Mouse (Mus musculus) embryonic facial prominence, embryonic 11.5 days (tissue): ENCODE data around the gene Prm3. TPM values are rescaled to one million over a fixed set of nuclear protein-coding genes. Genes with fewer than 3 reads are reported as not detected.
"Not testable (repeated sequence)": the region's sequence is repeated elsewhere in the genome, so short reads cannot be mapped to it uniquely, and the experiment has no call there.

Source experiments
- ATAC-seq: fragments of 200-750 bp; cut with Nextera tagmentation; replicated peaks from 2 replicates; pipeline ENCODE4 v1.8.0; 2017; ENCODE audit warnings: low read depth; ENCODE audit not compliant: insufficient number of reproducible peaks, low FRiP score, low TSS enrichment
- DNase-seq: peaks from one replicate; pipeline ENCODE4 v3.0.0-alpha.2; 2015; ENCODE audit warnings: low spot score
- H3K27ac ChIP-seq: fragments of 300-500 bp; sonication (generic); replicated peaks from 2 replicates; pipeline ENCODE4 v1.5.1; 2014; ENCODE audit warnings: mild to moderate bottlenecking, low read depth, low read length, control low read depth
- H3K27me3 ChIP-seq: fragments of 300-500 bp; sonication (generic); 2 replicates; pipeline ENCODE4 v1.6.1; 2014; ENCODE audit warnings: mild to moderate bottlenecking, low read length, moderate library complexity, mixed read lengths; ENCODE audit not compliant: control insufficient read depth, insufficient read depth
- H3K36me3 ChIP-seq: fragments of 300-500 bp; sonication (generic); replicated peaks from 2 replicates; pipeline ENCODE4 v1.6.1; 2014; ENCODE audit warnings: low read depth, mild to moderate bottlenecking, low read length, moderate library complexity, mixed read lengths; ENCODE audit not compliant: control insufficient read depth, insufficient read depth
- H3K4me1 ChIP-seq: fragments of 300-500 bp; sonication (generic); 2 replicates; pipeline ENCODE4 v1.6.1; 2014; ENCODE audit warnings: low read length, mixed read lengths; ENCODE audit not compliant: control insufficient read depth, insufficient read depth
- H3K4me2 ChIP-seq: fragments of 300-500 bp; sonication (generic); 2 replicates; pipeline ENCODE4 v1.6.1; 2014; ENCODE audit warnings: low read depth, mild to moderate bottlenecking, control low read depth, low read length, moderate library complexity
- H3K4me3 ChIP-seq: fragments of 300-500 bp; sonication (generic); 2 replicates; pipeline ENCODE4 v1.5.1; 2014; ENCODE audit warnings: low read depth, low read length, control low read depth
- H3K9ac ChIP-seq: fragments of 300-500 bp; sonication (generic); replicated peaks from 2 replicates; pipeline ENCODE4 v1.6.1; 2014; ENCODE audit warnings: mild to moderate bottlenecking, control low read depth, low read length
- H3K9me3 ChIP-seq: fragments of 300-500 bp; sonication (generic); replicated peaks from 2 replicates; pipeline ENCODE4 v1.6.1; 2016; ENCODE audit warnings: mild to moderate bottlenecking, low read length, inconsistent platforms, mixed read lengths; ENCODE audit not compliant: control insufficient read depth
- whole genome bisulfite sequencing: fragments of 180-500 bp; shearing (Covaris S2); extraction: QIAGEN DNeasy Blood & Tissue Kit; methylation state at CpG from one replicate; pipeline ENCODE4 v1.1.7; 2014; 5-methylcytosine and 5-hydroxymethylcytosine counted together
- polyA plus RNA-seq: library from polyadenylated mRNA; unstranded; fragments of >200 nt; fragmentation: Nextera tagmentation; extraction: Ambion mirVana; gene quantifications from 2 replicates; pipeline ENCODE4 v1.2.1, GENCODE M21; 2014

Gene Prm3
- polyA plus RNA-seq, 1 experiment from 2014 or later, result not detected

DNA sequence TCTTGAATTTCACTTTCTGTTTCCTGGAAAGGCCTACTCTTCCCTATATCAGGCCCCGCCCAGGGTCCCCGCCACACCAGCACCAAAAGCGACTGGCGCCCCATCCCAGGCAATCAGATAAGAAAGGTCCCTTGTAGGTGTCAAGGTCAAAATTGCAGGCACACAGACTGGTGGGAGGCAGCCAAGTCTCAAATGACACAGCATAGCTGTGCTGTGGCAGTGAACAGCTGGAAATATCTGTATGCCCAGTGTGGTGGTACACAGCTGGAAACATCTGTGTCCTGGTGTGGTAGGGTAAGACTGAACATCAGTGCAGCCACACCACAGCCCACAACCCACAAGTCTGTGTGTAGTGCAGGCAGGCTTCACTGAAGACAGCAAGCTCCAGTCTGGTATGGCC, 24.1 kb upstream of the Prm3 start:
- no peak for ATAC-seq
- Histone ChIP-seq H3K9ac (no peak overlapping the region), H3K27me3 (no peaks in the 10 kb centered on the region), H3K4me3 (no peak overlapping the region), H3K4me1 (no peaks in the 10 kb centered on the region), H3K36me3 (no peaks in the 10 kb centered on the region), H3K4me2 (no peak overlapping the region), H3K9me3 (no peaks in the 10 kb centered on the region), H3K27ac (no peak overlapping the region)
- 80% methylated on average over 4 of the region's 4 CpGs for WGBS
- DNase-seq, result no peak

DNA sequence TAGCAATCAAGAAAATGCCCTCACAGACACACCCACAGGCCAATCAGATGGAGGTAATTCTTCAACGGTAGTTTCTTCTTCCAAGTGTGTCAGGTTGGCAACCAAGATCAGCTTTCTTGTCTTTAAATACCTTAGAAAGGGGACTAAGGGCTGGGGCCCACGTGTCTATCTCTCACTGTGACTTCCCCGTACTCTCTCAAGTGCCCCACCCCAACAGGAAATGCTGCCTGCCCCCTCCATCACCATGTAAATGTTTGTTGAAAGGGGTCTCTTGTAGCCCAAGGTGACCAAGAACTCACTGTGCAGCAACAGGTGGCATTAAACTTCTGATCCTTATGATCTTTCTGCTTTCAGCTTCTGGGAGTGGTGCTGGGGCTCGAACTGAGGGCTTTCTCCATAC, 23.0 kb upstream of the Prm3 start:
- no peaks in the 10 kb centered on the region for H3K4me1 ChIP-seq
- H3K27ac ChIP-seq, result no peak overlapping the region
- H3K9ac ChIP-seq, result no peak overlapping the region
- no peaks in the 10 kb centered on the region for H3K27me3 ChIP-seq
- H3K4me2 ChIP-seq, result no peak overlapping the region
- no peaks in the 10 kb centered on the region for H3K9me3 ChIP-seq
- DNase-seq, result no peak
- WGBS, result 79% methylated on average over 4 of the region's 4 CpGs
- ATAC-seq, result no peak
- H3K4me3 ChIP-seq, result no peak overlapping the region
- no peaks in the 10 kb centered on the region for H3K36me3 ChIP-seq

DNA sequence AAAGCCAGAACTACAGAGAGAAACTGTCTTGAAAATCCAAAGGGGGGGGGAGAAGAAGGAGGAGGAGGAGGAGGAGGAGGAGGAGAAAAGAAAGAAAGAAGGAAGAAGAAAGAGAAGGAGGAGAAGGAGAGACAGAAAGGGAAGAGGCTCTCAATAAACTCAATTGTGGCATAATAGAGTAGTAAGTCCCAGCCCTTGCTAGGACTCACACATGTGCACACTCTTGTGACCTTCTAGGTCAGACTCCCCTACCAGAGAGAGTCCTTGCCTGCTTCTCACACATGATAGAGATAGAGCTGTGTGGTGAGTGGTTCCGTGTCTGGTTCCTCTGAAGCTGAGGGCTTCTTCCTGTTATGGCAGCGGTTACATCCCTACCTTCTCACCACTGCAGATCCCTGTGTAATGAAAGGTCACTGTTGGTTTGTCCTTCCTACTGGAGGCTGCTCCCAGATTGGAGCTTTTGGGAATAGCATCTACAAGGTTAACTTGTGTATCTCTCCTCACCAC, 22.2 kb upstream of the Prm3 start, which contains the start of gene Gm11172:
Gm11172 (plus strand) TSS at position 51 of the 507 bp plus-strand sequence.
- Histone ChIP-seq H3K27ac (no peak within 1 kb of the TSS), H3K4me2 (no peak within 1 kb of the TSS), H3K36me3 (no peaks in the 10 kb centered on the region), H3K27me3 (no peaks in the 10 kb centered on the region), H3K4me3 (no peak within 1 kb of the TSS), H3K4me1 (no peaks in the 10 kb centered on the region), H3K9me3 (no peaks in the 10 kb centered on the region), H3K9ac (no peak within 1 kb of the TSS)
- ATAC-seq, result no peak
- no peak for DNase-seq
- 96% methylated on average over 2 of the region's 2 CpGs for WGBS

DNA sequence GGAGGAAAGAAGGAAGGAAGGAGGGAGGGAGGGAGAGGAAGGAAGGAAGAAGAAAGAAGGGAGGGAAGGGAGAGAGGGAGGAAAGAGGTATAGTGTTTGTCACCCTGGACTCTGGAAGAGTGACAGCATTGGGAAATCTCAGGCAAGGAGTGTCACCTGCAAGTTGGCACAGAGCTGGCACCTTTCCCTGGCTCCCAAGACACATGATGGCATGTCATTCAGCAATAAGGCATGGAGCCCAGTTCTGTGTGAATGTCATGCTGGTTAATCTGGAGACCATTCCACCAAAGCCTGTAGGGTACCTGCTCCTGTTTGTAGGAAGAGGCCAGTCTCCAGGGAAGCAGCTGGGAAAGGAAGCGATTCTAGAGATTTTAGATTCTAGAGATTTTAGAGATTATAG, 19.7 kb upstream of the Prm3 start:
- no peaks in the 10 kb centered on the region for H3K4me1 ChIP-seq
- DNase-seq, result no peak
- H3K27me3 ChIP-seq, result no peaks in the 10 kb centered on the region
- H3K4me2 ChIP-seq, result no peak overlapping the region
- H3K36me3 ChIP-seq, result no peaks in the 10 kb centered on the region
- no peak for ATAC-seq
- 96% methylated on average over 1 of the region's 1 CpGs for WGBS
- no peak overlapping the region for H3K9ac ChIP-seq
- H3K27ac ChIP-seq, result no peak overlapping the region
- no peaks in the 10 kb centered on the region for H3K9me3 ChIP-seq
- no peak overlapping the region for H3K4me3 ChIP-seq

DNA sequence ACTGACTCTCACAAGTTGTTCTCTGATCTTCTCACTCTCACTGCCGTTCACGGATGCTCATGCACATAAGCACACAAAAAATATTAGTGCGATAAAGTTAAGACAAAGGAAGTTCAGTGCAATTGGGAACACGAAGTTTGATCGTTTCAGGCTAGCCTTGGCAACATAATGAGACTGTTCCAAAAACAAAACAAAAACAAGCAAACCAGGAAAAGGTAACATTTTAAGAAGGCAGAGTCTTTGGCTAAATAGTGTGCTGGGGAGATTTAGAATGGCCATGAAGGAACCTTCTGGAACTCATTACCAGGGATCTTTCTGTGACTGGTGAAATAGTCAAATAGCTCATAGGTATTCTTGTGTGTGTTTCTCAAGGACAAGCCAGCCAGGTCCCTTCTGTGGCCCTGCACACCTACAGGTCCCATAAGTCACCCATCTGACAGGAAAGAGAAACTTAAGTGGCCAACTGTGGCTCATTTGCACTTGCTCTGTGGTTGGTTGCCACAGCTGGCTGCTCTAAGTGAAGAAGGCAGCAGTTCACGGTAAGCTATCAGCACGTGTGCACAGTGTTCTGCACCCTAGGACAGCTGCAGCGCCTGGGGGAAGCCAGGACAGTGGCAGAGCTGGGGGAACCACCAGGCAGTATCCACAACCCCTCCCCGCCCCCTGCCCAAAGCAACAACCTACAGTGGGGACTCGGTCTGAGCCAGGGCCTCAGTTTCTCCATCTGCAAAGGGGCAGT, 15.2 kb upstream of the Prm3 start, which contains the start of gene Prm1:
Prm1 (minus strand) TSS at position 51 of the 739 bp plus-strand sequence.
- Histone ChIP-seq H3K36me3 (no peaks in the 10 kb centered on the region), H3K9me3 (no peaks in the 10 kb centered on the region), H3K4me2 (no peak within 1 kb of the TSS), H3K4me1 (no peaks in the 10 kb centered on the region), H3K27ac (no peak within 1 kb of the TSS), H3K9ac (no peak within 1 kb of the TSS), H3K4me3 (no peak within 1 kb of the TSS), H3K27me3 (no peaks in the 10 kb centered on the region)
- 74% methylated on average over 10 of the region's 10 CpGs for WGBS
- DNase-seq, result no peak
- ATAC-seq, result no peak

DNA sequence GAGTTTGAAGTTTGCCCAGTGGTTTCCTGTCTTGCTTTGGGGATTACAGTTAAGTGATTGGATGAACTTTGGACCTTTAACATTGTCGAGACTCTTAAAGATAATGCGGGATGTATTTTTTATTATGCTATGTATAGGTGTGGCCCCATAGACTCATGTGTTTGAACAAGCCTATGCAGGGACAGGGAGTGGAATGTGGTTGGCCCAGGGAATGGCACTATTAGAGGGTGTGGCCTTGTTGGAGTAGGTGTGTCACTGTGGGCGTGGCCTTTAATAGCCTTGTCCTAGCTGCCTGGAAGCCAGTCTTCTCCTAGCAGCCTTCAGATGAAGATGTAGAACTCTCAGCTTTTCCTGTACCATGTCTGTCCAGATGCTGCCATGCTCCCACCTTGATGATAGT, 11.7 kb upstream of the Prm3 start:
- H3K4me3 ChIP-seq, ATAC-seq, H3K4me2 ChIP-seq, H3K9ac ChIP-seq, H3K4me1 ChIP-seq, H3K27ac ChIP-seq, DNase-seq, H3K27me3 ChIP-seq, H3K36me3 ChIP-seq, H3K9me3 ChIP-seq: not testable (repeated sequence)
- WGBS, result 88% methylated on average over 3 of the region's 3 CpGs

DNA sequence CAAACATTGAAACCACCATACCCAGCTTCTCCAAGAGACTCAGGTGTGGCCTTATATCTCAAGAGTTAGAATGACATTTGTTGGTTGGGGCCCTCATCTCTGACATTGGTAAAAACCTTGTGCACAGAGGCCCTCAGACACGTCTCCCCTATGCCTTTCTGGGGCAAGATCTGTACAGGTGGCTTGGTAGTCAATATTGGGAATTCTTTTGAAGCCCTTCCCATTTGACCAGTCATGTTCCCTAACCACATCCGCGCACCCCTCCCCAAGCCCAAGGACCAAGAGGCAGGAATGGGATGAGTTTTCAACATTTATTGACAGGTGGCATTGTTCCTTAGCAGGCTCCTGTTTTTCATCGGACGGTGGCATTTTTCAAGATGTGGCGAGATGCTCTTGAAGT, 5.3 kb upstream of the Prm3 start, which contains the start of gene Prm2:
Prm2 (minus strand) TSS at position 101 of the 400 bp plus-strand sequence.
- H3K27ac ChIP-seq, result no peak within 1 kb of the TSS
- ATAC-seq, result no peak
- H3K4me2 ChIP-seq, result no peak within 1 kb of the TSS
- 77% methylated on average over 6 of the region's 6 CpGs for WGBS
- H3K9me3 ChIP-seq, result no peaks in the 10 kb centered on the region
- H3K36me3 ChIP-seq, result no peaks in the 10 kb centered on the region
- no peaks in the 10 kb centered on the region; the same call in 1 of the 2 replicates for H3K27me3 ChIP-seq
- no peak within 1 kb of the TSS for H3K4me3 ChIP-seq
- no peaks in the 10 kb centered on the region for H3K4me1 ChIP-seq
- no peak for DNase-seq
- no peak within 1 kb of the TSS for H3K9ac ChIP-seq

DNA sequence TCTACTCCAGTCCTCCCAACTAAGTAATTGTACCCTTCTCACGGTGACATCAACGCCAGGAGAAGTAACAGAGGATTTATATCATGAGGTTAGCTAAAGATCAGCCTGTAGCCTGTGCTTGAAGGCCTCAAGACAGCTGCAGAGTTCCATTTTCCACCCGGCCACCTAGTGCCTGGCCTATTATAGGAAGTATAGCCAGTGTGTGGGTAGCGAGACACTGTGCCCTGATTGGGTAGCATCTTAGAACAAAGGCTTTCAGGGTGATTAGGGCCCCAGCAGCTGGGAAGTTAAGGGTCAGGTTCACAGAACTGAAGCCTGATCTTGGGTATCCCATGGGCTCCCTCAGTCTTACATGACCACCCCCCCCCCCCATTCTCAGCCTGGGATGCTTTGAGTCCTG, 1.8 kb downstream of the Prm3 start:
- Histone ChIP-seq H3K9ac (no peak overlapping the region), H3K9me3 (no peaks in the 10 kb centered on the region), H3K27ac (no peak overlapping the region), H3K36me3 (no peaks in the 10 kb centered on the region), H3K27me3 (no peaks in the 10 kb centered on the region), H3K4me3 (no peak overlapping the region), H3K4me2 (no peak overlapping the region), H3K4me1 (no peaks in the 10 kb centered on the region)
- ATAC-seq (no peak), DNase-seq (no peak)
- 57% methylated on average over 4 of the region's 4 CpGs for whole genome bisulfite sequencing
